Mouse (Mus musculus): ENCODE results near the gene Serpina1a. TPM values are rescaled to one million over a fixed set of nuclear protein-coding genes. Genes with fewer than 3 reads are reported as not detected.

Serpina1a gene
- polyA plus RNA-seq (2015; fragmentation: Nextera tagmentation; extraction: Ambion mirVana), result 1.1 and 1.4 TPM in 2 replicates

DNA sequence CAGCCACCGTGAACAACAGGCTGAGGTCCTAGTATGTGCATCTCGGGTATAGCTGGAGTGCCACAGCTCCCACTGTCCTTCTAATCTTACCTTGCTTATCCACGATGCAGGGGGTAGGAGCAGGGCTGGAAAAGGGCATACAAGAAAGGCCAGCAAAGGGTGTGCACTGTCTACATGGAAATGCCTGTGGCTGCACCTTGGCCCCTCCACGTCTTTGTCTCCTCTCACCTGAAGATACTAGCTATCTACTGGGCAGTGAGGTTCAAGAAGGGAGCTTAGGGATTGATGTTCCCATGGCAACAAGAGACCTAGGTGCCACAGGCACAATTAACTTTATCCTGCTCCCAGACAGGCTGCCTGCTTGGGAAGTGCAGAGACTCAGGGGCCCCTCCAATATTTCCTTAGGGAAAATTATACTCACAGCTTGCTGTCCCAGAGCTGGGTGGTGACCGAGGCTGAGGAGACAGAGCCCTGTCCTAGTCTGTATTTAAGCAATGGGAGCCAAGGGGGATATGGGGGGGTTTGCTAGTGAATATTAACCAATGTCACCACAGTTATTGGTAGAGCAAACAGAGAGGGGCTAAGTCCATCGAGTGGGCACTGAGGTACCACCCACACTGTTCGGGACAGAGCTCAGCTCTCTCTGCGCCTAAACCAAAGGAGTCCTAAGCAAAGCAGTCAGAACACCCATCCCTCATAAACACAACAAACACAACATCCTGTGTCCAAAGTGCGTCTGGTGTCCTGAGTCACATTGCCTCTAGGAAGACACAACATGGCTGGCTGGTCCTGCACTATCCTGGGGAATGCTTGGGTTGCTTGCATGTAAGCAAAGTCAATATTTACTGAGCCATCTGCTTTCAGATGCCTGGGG is at the start of gene Serpina1a:
TSS of gene Serpina1a (minus strand) at position 462 of the 874 bp plus-strand sequence.

DNA sequence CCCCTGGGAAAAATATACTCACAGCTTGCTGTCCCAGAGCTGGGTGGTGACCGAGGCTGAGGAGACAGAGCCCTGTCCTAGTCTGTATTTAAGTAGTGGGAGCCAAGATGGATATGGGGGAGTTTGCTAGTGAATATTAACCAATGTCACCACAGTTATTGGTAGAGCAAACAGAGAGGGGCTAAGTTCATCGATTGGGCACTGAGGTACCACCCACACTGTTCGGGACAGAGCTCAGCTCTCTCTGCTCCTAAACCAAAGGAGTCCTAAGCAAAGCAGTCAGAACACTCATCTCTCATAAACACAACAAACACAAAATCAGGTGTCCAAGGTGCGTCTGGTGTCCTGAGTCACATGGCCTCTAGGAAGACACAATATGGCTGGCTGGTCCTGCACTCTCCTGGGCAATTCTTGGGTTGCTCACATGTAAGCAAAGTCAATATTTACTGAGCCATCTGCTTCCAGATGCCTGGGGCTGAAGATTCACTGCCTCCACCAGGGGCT is 41.5 kb upstream of the Serpina1a start, which contains the start of gene Serpina1c:
TSS of gene Serpina1c (minus strand) at position 51 of the 504 bp plus-strand sequence.

DNA sequence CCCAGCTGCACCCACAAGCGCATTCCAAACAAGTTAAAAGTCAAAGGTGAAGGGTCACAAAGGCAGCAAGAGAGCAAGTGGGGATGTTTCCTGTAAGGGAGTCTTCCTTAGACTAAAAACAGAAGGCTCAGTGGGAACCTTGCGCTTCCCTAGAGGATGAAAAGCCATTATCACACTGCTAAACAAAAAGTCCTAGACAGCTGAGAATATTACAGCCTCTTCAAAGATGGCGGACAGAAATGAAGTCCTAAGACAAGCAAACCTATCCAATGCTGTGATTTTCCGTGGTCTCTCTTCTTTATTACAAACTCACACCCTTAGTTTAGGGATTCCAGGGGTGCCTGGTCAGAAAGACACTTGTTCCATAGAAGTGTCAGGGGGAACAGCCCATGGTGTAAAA is 33.1 kb downstream of the Serpina1a start, which contains the start of gene Serpina1b:
TSS of gene Serpina1b (minus strand) at position 101 of the 400 bp plus-strand sequence.

Other genes with a start within 250 kb of the Serpina1a start
- gene Serpina10, start 232.1 kb downstream of the Serpina1a start, polyA plus RNA-seq (2015; fragmentation: Nextera tagmentation; extraction: Ambion mirVana), result not detected in 2 replicates
- gene Serpina6, start 206.3 kb downstream of the Serpina1a start, polyA plus RNA-seq (2015; fragmentation: Nextera tagmentation; extraction: Ambion mirVana), result not detected in 2 replicates
- gene Serpina16, start 187.4 kb downstream of the Serpina1a start, polyA plus RNA-seq (2015; fragmentation: Nextera tagmentation; extraction: Ambion mirVana), result not detected in 2 replicates
- not detected in 2 replicates for gene Serpina1f, start 168.0 kb downstream of the Serpina1a start, polyA plus RNA-seq (2015; fragmentation: Nextera tagmentation; extraction: Ambion mirVana)
- 0.96 and 1.7 TPM in 2 replicates for gene Serpina1d, start 90.0 kb downstream of the Serpina1a start, polyA plus RNA-seq (2015; fragmentation: Nextera tagmentation; extraction: Ambion mirVana)
- gene Serpina1b, start 33.2 kb downstream of the Serpina1a start, polyA plus RNA-seq (2015; fragmentation: Nextera tagmentation; extraction: Ambion mirVana), result 1.0 and 1.7 TPM in 2 replicates
- 0.37 and 0.99 TPM in 2 replicates for gene Serpina1c, start 41.3 kb upstream of the Serpina1a start, polyA plus RNA-seq (2015; fragmentation: Nextera tagmentation; extraction: Ambion mirVana)
- 1.6 and 2.1 TPM in 2 replicates for gene Serpina1e, start 95.4 kb upstream of the Serpina1a start, polyA plus RNA-seq (2015; fragmentation: Nextera tagmentation; extraction: Ambion mirVana)
- gene Serpina11, start 126.4 kb upstream of the Serpina1a start, polyA plus RNA-seq (2015; fragmentation: Nextera tagmentation; extraction: Ambion mirVana), result 0.09 TPM in 1 of 2 replicates, not detected in the other
- gene Serpina9, start 150.2 kb upstream of the Serpina1a start, polyA plus RNA-seq (2015; fragmentation: Nextera tagmentation; extraction: Ambion mirVana), result 0.60 TPM in 1 of 2 replicates, not detected in the other
- 3.1 TPM in 1 of 2 replicates, not detected in the other for gene Serpina12, start 180.9 kb upstream of the Serpina1a start, polyA plus RNA-seq (2015; fragmentation: Nextera tagmentation; extraction: Ambion mirVana)
- gene Serpina5, start 237.6 kb upstream of the Serpina1a start, polyA plus RNA-seq (2015; fragmentation: Nextera tagmentation; extraction: Ambion mirVana), result not detected in 2 replicates
- not detected in 2 replicates for gene Serpina3a, start 249.2 kb upstream of the Serpina1a start, polyA plus RNA-seq (2015; fragmentation: Nextera tagmentation; extraction: Ambion mirVana)

Data from skeletal muscle tissue, postnatal 0 days (tissue).